Mouse (Mus musculus): ENCODE measurements at regions not wholly inside any gene's neighbourhood (a gene's known extent, or its start where the extent isn't known, plus 50 kb on each side); places are given as distances from the start of the nearest gene placed in this dataset.

DNA sequence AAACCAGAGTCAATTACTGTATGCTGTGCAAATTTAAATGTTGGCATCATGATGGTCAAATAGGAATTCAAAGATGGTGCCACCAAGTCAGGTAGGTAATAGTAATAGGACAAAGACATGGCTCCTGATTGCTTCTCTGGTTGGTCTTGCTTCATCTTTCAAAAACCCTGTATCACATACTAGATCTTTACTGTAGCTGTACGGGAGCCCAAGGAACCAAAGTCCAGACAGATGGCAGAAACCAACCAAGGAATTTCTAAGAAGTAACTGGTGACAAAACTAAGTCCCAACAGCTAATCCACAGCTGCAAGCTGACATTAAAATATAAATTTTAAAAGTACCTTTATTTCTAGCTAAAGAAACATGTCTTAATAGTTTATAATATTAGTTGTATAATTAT is 131.7 kb upstream of the Cxxc4 start:
- DNase-seq (ENCODE audit: low spot score in 2 of 2), result no peak

DNA sequence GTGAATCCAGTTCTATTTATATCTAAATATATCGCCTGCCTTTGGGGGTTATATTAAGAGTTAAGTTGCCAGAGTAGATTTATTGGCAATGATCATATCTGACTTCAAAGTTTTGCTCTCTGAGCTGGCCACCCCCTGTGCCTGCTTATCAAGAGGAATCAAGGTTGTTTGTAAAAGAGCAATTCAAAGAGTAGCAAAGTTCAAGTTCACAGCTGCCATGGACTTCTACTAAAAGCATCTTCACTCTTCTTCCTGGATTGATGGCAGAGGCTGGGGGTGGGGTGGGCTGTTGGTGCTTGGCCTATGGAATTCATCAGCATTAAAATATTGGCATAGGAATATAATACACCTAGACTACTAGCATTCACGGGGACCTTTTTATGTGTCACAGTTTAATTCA is 131.2 kb upstream of the Cxxc4 start:
- no peak for DNase-seq (ENCODE audit: low spot score in 2 of 2)

DNA sequence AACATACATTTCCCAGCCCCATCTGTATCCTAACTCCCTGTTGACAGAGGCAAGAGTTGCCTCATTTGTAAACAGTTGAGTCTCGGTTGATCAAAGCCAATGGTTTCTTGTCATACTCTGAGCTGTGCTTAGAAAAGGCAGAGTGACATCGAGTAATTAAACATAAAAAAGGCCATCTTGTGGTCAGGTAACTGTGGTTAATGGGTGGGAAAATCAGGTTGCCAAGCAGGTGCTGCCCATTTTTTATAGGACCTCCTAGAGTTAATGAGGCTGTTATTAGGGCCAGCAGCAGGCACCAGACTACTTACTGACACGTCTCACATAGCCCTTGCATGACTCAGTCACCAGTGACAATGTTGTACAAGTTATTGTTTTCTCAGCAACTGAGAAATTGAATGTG is 130.7 kb upstream of the Cxxc4 start:
- no peak for DNase-seq (ENCODE audit: low spot score in 2 of 2)

DNA sequence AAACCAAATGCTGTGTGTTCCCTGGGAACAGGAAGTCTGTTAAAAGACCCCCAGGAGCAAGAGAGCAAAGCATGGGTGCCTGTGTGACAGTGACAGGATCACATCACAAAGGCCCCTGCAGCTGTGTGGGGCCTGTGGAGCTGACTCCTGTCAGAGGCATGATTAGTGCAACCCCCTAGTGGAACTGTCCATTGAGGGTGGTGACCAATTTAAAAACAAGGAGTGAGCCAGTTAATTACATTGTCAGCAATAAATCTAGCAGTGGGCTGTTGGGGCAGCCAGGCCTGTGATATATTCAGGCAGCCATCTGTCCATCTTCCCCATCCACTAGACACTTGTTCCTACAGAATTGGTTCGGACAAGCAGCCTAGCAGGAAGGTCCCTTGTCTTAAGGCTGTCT is 121.8 kb upstream of the Cxxc4 start:
- no peak for DNase-seq (ENCODE audit: low spot score in 2 of 2)

DNA sequence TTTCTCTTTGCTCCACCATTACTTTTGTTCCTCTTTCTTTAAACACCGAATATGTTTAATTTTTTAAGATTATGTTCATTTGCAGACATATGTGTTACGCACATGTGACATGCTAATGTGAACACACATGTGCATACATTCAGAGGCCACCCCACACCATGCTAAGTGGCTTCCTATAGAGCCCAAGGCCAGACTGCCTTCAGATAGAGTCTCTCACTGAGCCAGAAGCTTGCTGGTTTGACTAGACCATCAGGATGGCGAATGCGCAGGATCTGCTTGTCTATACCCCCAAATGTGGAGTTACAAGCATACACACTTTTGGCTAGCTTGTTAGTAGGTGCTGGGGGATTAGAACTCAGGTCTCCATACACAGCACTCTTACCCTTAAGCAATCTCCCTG is 121.3 kb upstream of the Cxxc4 start:
- no peak for DNase-seq (ENCODE audit: low spot score in 2 of 2)

DNA sequence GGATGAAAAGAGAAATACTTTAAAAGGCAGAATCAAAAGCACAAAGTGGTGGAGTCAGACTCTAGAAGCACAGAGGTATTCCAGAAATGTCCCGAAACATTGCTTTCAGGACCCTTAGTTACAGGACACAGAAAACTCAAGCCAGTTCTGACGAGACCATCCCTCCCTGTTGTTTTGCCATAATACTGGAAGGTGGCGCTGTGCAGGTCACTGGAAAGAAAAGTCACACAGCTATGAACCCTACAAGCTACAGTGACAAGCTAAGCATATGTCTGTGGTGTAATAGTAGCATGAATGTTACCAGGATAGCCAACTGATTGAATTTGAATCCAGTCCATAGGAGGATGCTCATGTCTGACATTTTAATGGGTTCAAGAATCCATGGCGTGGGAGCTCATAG is 117.4 kb upstream of the Cxxc4 start:
- DNase-seq (ENCODE audit: low spot score in 2 of 2), result no peak

DNA sequence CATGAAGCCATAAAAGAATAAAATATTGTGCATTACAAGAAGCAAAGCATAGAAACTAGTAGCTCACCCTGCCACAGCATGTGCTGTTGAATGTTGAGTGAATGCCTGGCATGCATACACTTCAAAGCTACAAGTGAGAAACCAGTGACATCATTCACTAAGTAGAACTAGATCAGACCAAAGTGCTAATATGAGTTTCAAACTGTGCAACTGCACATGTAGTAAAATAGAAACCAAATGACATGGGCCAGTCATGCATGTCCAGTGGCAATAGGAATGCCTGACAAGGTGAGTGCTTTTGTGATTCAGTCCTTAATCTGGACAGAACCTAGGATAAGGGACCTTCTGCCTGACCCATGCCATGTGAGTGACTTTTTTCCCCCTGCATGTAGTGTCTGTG is 111.3 kb upstream of the Cxxc4 start:
- no peak for DNase-seq (ENCODE audit: low spot score in 2 of 2)

DNA sequence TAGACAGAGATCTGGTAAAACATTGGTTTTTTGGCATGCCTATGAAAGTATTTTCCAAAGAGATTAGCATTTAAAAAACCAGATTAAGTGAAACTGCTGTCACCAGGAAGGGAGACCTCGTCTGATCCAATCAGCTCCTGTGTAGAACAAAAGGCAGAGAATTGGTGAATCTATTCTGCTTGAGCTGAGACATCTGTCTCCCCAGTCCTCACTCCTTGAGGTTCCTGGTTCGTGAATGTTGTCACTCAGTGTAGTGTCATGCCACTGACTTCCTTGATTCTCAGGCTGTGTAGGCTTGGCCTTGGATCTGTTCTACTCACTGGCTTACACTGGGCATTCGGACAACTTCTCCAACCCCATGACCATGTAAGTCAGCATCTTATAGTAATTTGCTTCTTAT is 105.9 kb upstream of the Cxxc4 start:
- DNase-seq (ENCODE audit: low spot score in 2 of 2), result no peak

DNA sequence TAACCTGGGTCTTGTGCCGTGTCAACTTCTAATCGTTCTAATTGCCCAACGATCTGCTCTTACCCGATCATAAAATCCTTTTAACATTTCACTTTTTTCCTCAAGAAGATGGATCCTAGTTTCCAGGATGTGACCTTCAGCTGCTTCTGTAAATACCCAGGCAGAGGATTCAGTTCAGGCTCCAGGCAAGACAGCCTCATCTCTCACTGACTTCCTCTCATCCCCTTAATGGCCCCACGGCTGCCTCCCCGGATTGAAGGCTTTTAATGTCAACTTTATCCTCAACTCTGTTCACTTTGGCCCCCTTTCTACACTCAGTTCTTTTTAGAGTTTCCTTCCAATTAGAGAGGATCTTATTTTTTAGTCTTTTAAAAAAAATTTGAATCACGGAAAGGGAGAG is 91.0 kb upstream of the Cxxc4 start:
- DNase-seq (ENCODE audit: low spot score in 2 of 2), result no peak

DNA sequence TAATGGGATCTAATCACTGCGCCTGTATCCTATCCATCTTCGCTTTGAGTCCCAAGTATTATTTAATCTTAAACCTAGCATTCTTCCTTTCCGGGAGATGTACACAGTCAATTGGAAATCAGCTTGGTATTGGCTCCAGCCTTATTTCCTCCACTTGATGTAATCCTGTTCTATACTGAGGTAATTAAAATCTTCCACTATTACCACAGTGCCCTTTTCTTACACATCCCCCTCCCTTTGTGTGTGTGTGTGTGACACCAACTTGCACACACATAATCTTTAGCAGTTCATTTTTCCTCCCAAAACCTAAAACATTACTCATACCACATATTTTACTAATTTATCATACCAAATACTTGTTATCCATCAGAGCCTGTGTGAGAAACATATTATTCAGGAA is 90.3 kb upstream of the Cxxc4 start:
- no peak for DNase-seq (ENCODE audit: low spot score in 2 of 2)

DNA sequence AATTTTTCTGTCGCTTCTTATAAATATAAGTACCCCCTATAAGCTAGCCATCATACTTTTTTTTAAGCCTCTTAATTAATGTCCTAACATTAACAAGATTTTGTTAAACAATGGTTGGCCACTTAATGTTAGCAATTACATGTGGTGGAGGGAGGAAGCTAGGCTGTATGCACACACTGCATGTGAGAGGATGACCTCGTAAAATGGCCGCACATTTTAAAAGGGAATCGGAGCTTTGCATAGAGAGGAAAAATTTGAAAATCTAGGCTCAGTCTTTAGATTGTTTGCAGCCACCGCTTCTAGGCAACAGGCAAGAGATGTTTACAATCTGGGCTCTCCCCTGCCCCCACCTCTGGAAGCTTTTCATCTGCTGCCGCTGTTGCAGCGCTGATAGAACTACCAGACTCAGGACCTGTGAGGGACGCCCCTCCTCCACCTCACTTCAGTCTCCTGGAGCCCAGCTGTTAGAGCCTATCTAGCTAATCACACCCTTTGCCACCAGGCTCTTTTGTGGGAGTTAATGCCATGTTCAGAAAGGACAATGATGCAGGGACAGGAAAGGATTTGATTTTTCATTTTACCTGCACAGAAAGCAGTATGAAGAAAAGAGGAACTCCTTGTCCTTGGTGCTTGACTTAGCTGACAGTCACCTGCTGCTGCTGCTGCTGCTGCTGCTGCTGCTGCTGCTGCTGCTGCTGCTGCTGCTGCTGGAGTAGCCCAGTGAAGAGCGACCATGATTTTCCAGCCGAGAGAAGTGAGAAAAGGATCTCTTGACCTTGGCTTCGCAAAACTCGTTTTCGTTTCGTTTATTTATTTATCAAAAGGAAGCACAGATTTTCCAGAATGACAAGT is 89.7 kb upstream of the Cxxc4 start:
- DNase-seq (ENCODE audit: low spot score in 2 of 2), result peak; percentile 27 to 29

DNA sequence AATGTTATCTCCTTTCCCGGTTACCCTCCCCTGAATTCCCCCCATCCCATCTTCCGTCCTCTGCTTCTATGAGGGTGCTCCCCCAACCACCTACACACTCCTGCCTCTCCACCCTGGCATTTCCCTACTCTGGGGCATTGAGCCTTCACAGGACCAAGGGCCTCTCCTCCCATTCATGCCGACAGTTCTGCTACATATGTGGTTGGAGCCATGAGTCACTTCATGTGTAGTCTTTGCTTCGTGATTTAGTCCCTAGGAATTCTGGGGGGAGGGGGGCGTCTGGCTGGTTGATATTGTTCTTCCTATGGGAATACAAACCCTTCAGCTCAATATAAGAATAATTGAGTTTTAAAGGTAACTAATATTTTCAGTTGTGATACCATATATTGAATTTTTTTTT is 74.0 kb upstream of the Cxxc4 start:
- no peak for DNase-seq (ENCODE audit: low spot score in 2 of 2)

DNA sequence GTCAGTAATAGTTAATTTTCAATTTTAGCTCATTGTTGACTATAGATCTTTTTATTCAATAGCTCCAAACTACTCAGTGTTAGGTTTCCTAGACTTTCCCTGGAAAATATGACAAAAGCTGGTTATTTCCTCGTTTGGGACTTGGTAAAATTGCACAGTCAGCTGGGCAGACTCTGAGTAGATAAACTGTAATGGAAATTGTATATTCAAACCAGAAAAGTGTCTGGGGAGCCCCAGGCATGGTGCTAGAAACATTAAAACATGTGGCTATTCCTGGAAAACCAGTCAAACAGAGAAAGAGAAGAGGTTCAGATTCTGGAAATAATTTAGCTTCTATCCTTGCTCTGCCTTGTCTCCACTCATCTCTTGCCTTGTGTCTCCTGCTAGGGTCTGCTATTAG is 66.4 kb upstream of the Cxxc4 start:
- DNase-seq (ENCODE audit: low spot score in 2 of 2), result no peak

DNA sequence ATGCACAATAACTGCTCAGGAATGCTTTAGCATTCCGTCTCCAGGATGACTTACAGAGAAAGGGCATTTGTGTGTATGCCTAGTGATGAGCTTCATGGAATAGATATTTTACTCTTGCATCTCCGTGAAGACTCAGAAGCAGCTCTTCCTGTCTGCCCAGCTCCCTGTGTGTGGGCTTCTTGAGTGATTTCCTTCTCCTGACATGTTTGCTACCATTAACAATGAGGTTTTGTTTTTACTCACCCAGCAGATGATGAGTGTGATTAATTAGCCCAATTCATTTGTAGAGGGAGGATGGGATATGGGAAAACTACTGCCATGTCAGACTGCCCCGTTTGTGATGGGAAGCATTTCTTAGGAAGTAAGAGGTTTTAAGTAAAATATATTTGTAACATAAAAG is 63.9 kb upstream of the Cxxc4 start:
- DNase-seq (ENCODE audit: low spot score in 2 of 2), result no peak

DNA sequence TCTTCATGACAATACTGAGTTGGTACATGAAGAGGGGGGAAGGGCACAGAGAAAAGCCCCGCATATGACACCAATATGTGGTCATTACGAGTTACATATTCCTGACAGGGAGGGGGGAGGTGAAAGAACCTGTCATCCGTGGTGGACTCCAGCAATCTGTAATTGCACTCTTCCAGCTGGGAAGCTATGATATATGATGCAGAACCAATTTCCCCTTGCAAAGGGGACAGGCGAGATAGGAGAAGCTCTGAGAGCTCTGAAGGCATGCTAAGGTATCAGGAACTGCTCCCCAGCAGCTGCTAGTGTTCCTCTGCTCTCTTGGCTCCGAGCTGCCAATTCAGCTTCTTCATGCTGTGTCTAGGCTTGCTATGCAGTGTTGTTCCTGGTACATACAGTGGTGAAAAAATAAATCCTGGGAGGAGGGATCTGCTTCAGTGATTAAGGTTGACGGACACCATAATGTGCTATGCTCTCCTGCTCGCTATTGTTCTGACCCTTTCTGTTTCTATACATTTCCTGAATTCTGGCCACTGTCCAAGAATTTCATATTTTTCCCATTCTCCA is 57.7 kb upstream of the Cxxc4 start:
- DNase-seq (ENCODE audit: low spot score in 2 of 2), result no peak

DNA sequence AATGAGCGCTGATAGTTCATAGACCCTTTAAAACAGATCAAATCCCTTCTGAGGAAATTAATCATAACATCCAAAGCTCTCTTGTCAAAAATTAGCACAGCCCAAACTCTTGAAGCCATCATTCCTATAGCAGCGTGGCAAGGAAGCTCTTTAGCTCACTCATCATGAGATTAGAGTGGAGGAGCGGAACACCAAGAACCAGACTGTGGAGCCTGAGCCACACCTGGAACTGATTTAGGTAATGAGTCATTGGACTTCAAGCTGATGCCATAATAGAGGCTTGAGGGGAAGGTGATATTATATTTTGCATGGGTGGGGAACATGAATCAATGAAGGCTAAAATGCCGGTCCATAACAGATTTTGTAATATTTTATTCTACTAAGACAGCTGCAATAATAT is 52.2 kb upstream of the Cxxc4 start:
- DNase-seq (ENCODE audit: low spot score in 2 of 2), result no peak

Small RNA genes lying in the stretch of these regions (microRNA-seq; reads per million reads assigned to microRNA genes)
- gene Gm44361, result 0 reads per million in 2 experiments

Measured in layer of hippocampus, adult 8-10 months (tissue).